Mouse (Mus musculus): ENCODE measurements around the gene Tmem265. TPM values are rescaled to one million over a fixed set of nuclear protein-coding genes. Genes with fewer than 3 reads are reported as not detected.

Tmem265 gene
- polyA plus RNA-seq, 1 experiment from 2014 or later = 7.2 TPM

GRCm38 (mm10) chr7:127616336-127616735 lies 55.1 kb downstream of the Tmem265 start:
- Histone ChIP-seq H3K4me1 (peaks cover 31% of the 10 kb centered on the region), H3K9me3 (replicated peaks) (peaks cover 5% of the 10 kb centered on the region; the same call in 1 of the 2 replicates), H3K27ac (replicated peaks) (no peak overlapping the region; the same call in 1 of the 2 replicates), H3K27me3 (ENCODE audit: low read depth, poor library complexity, severe bottlenecking) (no peaks in the 10 kb centered on the region), H3K36me3 (peaks cover 26% of the 10 kb centered on the region), H3K4me3 (peak overlapping the region; percentile 18; the same call in 1 of the 2 replicates)
- no peak for DNase-seq (ENCODE audit: low spot score)
- WGBS = 83% methylated on average over 1 of the region's 1 CpGs

Other genes starting within 250 kb of the Tmem265 start
- gene Zfp768, start 215.8 kb upstream of the Tmem265 start, polyA plus RNA-seq (2016; fragmentation: Nextera tagmentation; extraction: Ambion mirVana) = 19.7 and 20.6 TPM in 2 replicates
- gene Zfp747, start 185.3 kb upstream of the Tmem265 start, polyA plus RNA-seq (2016; fragmentation: Nextera tagmentation; extraction: Ambion mirVana) = 8.6 and 9.1 TPM in 2 replicates
- gene 9130019O22Rik, start 174.2 kb upstream of the Tmem265 start, polyA plus RNA-seq (2016; fragmentation: Nextera tagmentation; extraction: Ambion mirVana) = 5.8 and 6.4 TPM in 2 replicates
- 5.4 and 6.3 TPM in 2 replicates for gene E430018J23Rik, start 167.8 kb upstream of the Tmem265 start, polyA plus RNA-seq (2016; fragmentation: Nextera tagmentation; extraction: Ambion mirVana)
- 6.9 and 8.0 TPM in 2 replicates for gene Zfp764, start 154.6 kb upstream of the Tmem265 start, polyA plus RNA-seq (2016; fragmentation: Nextera tagmentation; extraction: Ambion mirVana)
- 34.4 and 35.2 TPM in 2 replicates for gene Zfp688, start 139.3 kb upstream of the Tmem265 start, polyA plus RNA-seq (2016; fragmentation: Nextera tagmentation; extraction: Ambion mirVana)
- 13.9 and 16.4 TPM in 2 replicates for gene Zfp689, start 112.2 kb upstream of the Tmem265 start, polyA plus RNA-seq (2016; fragmentation: Nextera tagmentation; extraction: Ambion mirVana)
- gene Prr14, start 101.8 kb upstream of the Tmem265 start, polyA plus RNA-seq (2016; fragmentation: Nextera tagmentation; extraction: Ambion mirVana) = 56.0 and 59.6 TPM in 2 replicates
- 8.6 and 9.6 TPM in 2 replicates for gene Fbrs, start 82.2 kb upstream of the Tmem265 start, polyA plus RNA-seq (2016; fragmentation: Nextera tagmentation; extraction: Ambion mirVana)
- 52.6 and 56.1 TPM in 2 replicates for gene Srcap, start 49.4 kb upstream of the Tmem265 start, polyA plus RNA-seq (2016; fragmentation: Nextera tagmentation; extraction: Ambion mirVana)
- gene Gm42715, start 41.8 kb upstream of the Tmem265 start, polyA plus RNA-seq (2016; fragmentation: Nextera tagmentation; extraction: Ambion mirVana) = 14.3 and 18.8 TPM in 2 replicates
- 46.9 and 48.3 TPM in 2 replicates for gene Phkg2, start 11.9 kb downstream of the Tmem265 start, polyA plus RNA-seq (2016; fragmentation: Nextera tagmentation; extraction: Ambion mirVana)
- 14.4 and 16.9 TPM in 2 replicates for gene Ccdc189, start 27.2 kb downstream of the Tmem265 start, polyA plus RNA-seq (2016; fragmentation: Nextera tagmentation; extraction: Ambion mirVana)
- gene Rnf40, start 27.4 kb downstream of the Tmem265 start, polyA plus RNA-seq (2016; fragmentation: Nextera tagmentation; extraction: Ambion mirVana) = 56.7 and 59.6 TPM in 2 replicates
- gene Zfp629, start 54.4 kb downstream of the Tmem265 start, polyA plus RNA-seq (2016; fragmentation: Nextera tagmentation; extraction: Ambion mirVana) = 32.2 and 37.1 TPM in 2 replicates
- 47.8 and 48.9 TPM in 2 replicates for gene Bcl7c, start 147.5 kb downstream of the Tmem265 start, polyA plus RNA-seq (2016; fragmentation: Nextera tagmentation; extraction: Ambion mirVana)
- gene Ctf1, start 151.3 kb downstream of the Tmem265 start, polyA plus RNA-seq (2016; fragmentation: Nextera tagmentation; extraction: Ambion mirVana) = 5.1 and 5.2 TPM in 2 replicates
- gene Ctf2, start 170.8 kb downstream of the Tmem265 start, polyA plus RNA-seq (2016; fragmentation: Nextera tagmentation; extraction: Ambion mirVana) = 0.22 and 0.36 TPM in 2 replicates
- gene Fbxl19, start 183.2 kb downstream of the Tmem265 start, polyA plus RNA-seq (2016; fragmentation: Nextera tagmentation; extraction: Ambion mirVana) = 7.9 and 8.3 TPM in 2 replicates
- 8.3 and 10.1 TPM in 2 replicates for gene Orai3, start 208.4 kb downstream of the Tmem265 start, polyA plus RNA-seq (2016; fragmentation: Nextera tagmentation; extraction: Ambion mirVana)
- 13.4 and 14.7 TPM in 2 replicates for gene Setd1a, start 215.3 kb downstream of the Tmem265 start, polyA plus RNA-seq (2016; fragmentation: Nextera tagmentation; extraction: Ambion mirVana)
- gene Gm49388, start 224.2 kb downstream of the Tmem265 start, polyA plus RNA-seq (2016; fragmentation: Nextera tagmentation; extraction: Ambion mirVana) = 0.35 TPM in 1 of 2 replicates, not detected in the other
- 5.0 and 7.2 TPM in 2 replicates for gene Hsd3b7, start 239.2 kb downstream of the Tmem265 start, polyA plus RNA-seq (2016; fragmentation: Nextera tagmentation; extraction: Ambion mirVana)